Mouse (Mus musculus) embryo, embryonic 10 days (tissue): ENCODE measurements at regions not wholly inside any gene's neighbourhood (a gene's known extent, or its start where the extent isn't known, plus 50 kb on each side); places are given as distances from the start of the nearest gene placed in this dataset.
A peak's percentile ranks its signal among the peaks of the same experiment; 100 is the strongest.

Experiments used
- DNase-seq: peaks from one replicate; pipeline ENCODE4 v3.0.0-alpha.2; 2015; ENCODE audit warnings: low spot score

DNA sequence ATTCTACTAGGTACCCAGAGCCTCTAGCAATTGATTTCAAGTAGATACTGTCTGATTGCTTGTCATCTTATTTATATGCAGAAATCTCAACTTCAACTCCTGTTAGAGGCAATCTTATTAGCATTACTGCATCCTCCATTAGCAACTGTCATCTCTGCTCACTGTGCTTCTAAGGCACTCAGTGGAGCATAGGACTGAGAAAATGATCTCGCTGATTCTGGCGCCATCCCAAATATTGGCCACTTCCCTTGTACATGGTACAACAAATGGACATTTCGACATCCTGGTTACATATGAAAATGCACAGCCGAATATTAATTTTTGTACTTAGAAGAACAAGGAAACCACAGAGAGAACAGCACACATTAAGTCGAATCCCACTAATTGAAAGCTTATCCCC, 329.7 kb upstream of the G2e3 start:
- no peak for DNase-seq

DNA sequence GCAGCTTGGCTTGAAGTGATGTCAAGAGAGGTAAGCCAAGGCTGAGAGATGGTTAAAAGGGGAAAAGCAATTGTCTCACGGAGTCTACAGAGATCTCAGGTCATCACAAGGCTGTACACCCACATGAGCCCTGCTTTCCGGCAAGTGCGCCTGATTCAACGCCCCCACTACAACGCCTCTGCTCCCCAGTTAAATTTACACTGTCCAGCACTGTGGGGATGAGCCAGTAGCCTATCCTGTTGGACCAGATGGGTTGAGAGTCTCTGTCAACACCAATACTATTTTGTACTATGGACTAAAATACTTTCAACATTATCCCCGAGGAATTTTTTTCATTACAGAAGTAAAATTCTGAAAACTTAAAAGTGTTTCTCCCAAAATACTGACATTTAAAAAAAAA, 331.8 kb upstream of the G2e3 start:
- no peak for DNase-seq

DNA sequence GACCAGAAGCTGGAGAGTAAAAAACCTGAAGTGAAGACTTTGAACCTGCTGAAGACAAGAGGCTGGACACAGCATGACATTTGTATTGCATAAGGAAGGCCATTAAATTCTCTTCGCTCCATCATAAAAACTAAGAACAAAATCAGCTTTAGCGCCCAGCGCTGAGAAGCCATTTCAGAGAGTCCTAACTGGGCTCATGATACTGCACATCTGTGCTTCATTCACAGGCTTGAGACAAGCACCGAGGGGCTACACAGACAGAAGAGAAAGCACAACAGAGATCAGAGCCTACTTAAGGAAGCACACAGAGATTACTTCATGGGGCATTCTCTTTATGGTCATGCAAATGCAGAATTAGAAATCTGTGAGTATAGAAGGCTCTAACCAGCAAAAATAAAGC, 338.2 kb upstream of the G2e3 start:
- DNase-seq, result no peak

DNA sequence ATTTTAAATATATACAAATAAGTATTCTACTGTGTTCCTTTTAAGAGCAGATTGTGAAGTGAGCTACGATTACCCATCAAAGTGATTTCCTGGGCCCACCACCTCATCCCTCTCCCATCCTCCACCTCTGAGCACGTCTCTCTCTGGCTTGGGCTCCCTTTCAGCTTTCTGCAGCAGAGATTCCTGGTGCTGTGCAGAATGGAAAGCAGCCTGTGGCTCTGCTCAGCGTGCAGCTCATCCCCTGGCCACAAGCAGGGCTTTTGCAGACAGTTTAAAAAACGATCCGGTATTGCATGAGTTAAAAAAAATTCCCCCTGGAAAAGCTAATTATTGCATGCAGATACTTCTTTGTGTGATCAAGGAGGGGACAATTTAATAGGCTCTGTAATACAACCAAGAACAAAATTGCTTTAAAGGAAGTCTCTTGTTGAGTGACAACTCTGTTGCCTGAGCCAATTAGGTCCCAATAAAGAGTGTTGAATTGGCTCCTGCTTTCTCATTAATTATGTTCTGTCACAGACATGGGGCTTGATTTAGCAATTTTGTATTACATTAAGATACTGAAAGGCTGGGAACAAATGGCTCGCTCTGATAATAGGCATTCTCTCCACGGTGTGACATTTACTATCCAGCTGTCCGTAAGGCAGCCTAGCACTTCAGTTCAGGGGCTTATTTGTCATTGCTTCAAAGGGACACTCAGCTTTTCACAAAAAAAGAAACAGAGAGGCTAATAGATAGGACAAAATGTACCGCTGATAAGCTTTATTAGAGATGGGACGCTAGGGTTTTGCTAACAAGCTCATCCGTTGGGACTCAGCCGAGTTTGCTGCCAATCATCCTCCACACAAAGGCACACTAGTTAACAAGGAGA, 345.9 kb upstream of the G2e3 start:
- DNase-seq, result peak; percentile 37

DNA sequence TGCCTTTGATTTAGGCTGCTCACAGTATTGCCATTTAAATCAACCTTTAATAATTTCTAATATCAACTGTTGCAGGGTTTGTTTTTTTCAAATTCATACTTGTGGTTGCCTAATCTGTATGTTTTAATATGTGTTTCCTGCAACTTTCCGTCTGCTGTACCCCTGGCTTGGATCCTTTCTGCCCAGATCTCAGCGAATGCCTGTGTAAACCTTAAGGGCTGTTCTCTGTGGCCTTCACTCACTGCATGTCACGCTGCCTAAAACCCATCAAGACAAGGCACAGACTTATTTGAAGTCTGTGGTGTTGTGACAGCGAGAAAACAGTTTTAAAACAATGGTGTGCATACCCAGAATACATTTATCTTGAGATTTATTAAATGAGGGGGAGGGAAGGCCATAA, 346.8 kb upstream of the G2e3 start:
- no peak for DNase-seq

DNA sequence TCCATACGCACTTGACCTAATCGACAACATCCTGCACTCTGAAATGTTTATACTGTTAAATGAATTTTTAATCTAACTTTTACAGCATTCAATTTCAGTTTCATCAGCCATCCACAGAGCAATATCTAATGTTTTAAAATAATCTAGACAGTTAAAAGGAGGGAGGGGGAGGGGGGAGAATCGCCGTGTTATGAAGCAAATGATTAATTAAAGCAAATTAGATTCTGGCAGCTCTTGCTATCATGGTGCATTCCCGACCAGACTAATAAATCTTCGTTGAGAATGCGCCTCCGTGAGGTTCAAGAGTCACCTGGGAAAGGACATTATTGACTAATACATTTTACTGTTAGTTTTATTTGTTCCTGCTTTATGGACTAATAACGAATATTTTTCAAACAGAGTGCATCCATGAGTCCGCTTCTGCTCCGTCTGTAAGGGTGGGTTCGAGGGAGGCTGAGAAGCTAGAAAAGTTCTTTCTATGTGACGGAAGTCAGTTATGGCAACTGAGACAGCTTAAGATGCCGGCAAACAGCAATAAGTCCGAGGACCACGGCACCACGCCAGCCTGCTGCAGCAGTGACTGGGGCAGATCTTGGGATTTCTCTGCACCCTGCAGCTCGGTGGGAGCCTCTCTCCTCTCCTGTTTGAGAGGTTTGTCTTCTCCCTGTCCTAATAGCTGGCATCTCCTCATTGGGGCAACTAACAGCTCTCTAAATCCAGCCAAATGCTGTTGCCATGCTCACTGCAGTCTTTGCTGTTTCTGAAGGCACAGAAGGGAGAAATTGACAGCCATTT, 347.4 kb upstream of the G2e3 start:
- DNase-seq, result no peak

DNA sequence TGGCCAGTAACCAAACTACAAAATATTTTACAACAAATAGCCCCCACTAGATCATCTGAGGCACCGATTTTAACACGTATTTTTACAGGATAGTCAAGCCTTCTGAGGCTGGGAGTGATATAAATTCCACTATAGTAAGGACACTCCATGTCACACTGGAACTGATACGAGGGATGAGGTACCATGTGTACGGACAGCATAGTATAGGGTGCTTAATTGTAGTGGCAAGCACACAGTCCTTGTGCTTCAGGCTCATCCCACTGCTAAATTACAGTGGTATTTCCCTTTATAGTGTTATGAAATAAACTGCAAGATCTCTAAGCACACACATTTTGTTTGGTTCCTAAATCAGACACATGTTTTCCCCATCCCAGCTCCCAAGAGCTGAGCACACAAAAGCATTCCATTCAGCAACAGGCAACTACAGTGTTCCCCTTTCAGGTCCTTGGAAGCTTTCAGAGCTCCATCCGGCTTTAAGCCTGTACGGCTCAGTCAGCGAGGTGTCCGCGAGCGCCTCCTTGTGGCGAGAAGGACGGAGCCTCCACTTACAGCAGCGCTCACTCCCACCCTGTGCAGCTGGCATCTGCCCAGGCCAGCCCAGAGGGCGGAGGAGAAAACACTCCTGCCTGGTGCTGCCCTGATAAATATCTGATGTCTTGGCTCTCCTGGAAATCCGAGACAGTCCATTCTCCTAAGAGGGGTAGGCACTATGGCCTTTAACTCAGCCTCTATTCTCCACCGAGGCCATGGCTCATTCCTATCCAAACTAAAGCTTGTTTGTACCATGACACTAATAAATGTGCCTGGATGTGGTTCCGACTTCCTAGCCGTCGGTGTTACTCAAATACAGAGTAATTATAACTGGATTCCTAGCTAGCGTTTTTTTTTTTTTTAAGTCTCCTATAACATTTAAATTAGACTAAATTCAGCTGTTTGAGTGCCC, 348.3 kb upstream of the G2e3 start:
- DNase-seq, result peak; percentile 92

DNA sequence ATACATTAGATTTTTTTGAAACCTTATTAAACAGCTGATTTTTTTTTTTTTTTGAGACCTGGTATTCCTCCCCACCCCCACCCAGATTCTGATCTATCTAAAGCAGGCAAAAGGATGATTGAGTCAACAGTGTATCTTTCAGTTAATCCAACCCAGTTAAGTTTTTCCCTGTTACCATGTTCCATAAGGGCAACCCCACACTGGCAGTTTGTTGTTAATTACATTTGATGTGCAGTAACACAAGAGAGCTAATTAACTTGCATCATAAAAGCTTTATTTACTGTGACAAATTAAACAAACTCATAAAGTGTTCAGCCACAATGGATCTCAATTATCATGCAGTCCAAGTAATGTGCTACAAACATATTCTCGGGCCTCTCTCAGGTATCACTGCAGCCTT, 346.8 kb upstream of the Prkd1 start:
- no peak for DNase-seq

DNA sequence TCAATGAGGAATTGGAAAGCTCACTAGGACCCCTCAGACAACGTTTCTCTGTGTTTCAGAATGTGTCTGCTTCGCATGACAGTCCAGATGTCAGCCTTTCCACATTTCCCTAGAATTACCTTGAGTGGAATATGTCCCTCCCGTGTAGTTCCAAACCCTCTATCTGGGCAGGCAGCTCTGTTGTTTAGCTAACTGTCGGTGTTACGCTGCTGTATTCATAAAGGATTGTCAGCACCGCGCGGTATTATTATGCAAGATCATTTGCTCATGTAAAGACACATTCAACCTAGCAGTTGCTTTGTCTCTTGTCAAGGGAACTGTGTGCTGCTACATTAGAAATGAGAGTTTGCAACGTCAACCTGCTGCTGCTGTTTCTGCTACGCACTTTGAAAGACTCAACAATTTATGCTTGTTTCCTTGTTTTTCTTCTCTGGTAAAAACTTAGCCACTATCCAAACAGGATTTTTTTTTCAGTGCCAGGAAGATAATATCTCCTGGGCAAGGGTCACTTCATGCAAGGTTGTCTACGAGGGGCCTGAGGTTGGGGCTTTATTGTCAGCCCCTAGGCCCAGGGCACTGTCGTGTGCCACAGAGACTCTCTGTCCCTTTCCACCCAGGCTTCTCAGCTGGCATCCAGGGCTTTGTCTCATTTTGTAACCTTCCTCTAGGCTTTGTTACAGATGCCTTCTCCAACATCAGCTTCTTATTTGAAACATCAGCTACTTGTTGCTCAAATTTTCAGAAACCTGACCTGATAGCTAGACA, 340.8 kb upstream of the Prkd1 start:
- DNase-seq, result no peak

DNA sequence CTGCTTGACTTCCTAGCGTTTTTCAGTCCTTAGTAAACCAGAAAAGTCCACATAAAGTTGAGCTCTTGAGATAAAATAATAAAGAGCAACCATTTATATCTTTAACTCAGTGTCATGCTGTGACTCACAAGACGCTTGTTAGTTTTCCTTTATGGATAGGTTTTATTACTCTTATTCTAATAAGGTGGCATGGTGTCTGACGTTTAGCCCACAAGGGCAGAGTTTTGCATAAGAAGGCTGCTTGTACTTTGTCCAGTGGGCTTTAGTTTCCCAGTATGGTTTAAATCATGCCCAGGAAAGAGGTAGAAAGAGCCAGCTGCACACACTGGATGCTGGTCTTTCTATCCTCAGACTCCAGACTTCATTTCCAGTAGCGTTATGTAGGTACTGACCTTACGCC, 332.4 kb upstream of the Prkd1 start:
- no peak for DNase-seq

DNA sequence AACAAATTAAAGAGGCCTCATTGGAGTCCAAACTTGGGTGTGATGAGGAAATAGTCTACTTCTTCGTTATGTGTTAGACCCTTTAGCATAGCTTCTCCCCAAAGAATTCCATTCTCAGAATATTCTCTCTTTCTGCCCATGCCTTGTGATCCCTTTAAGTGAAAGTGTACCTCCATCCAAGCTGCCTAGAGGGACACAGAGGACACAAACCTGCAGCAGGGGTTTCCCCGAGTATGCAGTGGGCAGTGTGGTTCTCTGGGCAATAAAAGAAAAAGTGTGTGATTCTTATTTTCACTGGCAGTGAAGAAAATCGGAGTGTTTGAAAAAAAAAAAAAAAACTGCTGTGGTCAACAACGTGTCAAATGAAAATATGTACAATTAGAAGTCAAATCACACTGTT, 331.9 kb upstream of the Prkd1 start:
- no peak for DNase-seq

DNA sequence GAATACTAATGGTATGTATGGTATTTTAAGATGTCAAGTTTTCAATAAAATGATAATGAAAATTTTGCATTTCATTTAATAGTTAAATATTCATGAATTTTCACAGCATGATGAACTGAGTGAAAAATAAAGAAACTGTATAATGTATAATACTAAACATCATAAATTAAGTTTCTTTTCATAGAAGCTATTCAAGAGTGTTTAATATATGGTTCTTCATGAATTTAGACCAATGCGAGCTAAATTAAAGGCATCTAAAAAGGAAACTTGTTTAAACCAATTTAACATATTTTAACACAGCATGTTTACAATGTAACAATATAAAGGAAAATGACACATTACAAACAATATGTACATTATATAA, 321.8 kb upstream of the Prkd1 start:
- DNase-seq, result no peak

DNA sequence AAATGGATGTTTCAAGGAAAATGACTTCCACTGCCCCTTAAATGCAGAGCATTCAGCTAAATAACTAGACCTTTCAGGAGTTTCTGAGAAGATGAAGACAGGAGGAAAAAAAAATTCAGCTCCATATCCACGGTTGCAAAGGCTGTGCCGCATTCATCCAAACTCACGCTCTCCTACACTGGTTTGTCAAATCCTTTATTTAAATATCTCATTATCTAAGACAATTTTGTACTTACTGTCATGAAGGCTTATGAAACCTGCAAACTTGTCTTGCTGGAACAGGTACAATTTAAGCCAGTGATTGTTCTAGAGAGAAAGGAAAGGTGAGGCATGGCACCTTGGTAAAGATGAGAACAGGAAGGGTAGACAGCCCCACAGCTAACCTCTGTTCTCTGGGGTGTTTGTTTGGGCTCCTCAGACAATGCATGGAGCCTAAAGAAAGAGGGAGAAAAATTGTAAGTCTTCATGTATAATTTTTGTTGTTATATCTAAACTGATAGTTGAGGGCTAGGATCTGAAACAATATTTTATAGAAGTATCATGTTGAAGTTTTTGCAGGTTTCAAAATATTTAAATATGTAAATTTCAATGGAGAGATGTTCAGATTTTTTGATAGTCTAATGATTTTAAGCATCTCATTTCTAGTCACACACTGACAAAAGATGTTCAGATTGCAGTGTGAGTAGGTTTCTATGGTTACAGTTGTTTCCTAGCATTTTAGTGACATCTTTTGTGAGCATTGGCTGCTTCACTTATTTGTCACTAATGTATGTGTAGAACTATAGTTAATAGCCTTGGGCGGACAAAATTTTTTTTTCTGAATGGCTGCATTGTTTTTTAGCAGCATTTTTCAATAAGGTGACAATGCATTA, 321.2 kb upstream of the Prkd1 start:
- DNase-seq, result no peak

DNA sequence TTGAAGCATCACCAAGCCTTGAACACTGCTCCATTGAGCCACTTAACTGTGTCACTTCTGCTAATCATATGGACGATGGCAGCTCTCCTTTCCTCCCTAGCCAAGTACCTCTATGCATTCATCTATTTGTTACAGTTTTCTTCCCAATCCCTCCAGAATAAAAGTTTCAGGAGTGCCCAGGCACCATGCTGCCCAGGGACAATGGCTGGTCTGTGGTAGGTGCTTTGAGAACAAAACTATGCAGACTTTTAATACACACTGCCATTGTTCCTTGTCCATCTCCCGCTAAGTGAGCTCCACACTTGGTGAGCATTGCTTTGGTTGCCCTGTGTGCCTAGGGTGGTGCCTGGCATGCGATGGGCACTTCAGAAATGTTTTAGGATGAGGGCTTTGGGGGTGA, 320.5 kb upstream of the Prkd1 start:
- DNase-seq, result no peak

DNA sequence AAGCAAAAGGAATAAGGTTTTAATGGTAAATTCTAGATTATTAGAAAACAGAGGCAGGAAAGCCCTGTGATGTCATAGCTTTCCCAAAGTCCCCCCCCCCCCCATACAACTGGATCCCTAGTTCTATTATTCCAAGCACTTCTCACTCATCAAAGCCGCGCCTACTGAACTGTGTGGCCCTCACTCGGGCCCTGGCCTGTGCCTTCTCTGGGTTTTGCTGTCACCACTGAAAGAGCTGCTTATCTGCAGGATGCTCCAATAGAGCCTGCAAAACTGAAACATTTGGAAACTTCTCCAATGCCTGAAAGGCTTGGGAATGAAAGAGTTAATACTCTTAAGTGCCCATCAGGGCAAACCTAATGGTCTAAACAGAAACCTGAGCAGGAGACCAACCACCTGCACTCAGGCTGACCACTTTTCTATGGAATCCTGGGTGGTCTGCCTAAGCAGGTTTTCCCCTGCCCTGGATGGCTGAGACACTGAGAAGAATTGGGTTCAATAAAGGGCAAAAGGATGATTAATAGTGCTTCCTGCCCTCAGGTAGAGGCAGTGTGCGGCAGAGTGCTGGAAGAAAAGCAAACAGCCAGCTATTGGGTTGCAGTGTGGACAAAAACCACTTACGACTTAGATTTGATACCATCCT, 318.4 kb upstream of the Prkd1 start:
- peak; percentile 60 for DNase-seq

DNA sequence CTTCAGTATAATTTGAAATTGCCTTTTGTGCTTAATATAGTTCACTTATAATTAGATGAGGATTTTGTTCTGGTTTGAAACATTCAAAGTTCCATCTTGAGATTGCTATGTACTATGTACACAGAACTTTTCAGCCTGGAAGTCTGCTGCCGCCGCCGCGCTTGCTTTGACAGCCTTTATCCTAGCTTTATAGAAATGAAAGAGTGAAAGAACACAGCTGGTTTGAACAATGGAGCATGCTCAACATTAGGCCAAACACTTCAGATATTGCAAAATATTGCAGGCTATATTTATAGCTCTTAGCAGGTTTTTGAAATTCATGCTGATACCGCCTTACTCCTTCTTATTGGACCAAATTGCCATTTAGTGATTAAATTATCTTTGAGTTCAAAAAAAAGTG, 305.1 kb upstream of the Prkd1 start:
- no peak for DNase-seq

DNA sequence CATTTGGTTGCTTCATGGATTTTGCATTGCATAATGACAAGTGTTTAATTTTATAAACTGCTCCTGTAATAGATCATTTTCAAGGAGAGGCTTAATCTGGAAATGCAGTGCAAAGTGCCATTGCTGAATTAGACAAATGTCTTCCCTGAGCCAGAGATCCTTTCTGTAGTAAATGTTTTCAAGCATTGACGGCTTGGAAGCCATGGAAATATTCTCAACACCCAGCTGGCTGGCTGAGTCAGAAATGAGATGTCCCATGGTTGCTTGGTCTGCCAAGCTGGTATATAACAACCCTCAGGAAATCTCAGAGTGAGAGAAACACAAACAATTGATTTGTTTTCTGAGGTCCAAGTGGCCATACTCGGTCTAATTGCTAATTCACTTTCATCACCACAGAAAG, 298.1 kb upstream of the Prkd1 start:
- no peak for DNase-seq

DNA sequence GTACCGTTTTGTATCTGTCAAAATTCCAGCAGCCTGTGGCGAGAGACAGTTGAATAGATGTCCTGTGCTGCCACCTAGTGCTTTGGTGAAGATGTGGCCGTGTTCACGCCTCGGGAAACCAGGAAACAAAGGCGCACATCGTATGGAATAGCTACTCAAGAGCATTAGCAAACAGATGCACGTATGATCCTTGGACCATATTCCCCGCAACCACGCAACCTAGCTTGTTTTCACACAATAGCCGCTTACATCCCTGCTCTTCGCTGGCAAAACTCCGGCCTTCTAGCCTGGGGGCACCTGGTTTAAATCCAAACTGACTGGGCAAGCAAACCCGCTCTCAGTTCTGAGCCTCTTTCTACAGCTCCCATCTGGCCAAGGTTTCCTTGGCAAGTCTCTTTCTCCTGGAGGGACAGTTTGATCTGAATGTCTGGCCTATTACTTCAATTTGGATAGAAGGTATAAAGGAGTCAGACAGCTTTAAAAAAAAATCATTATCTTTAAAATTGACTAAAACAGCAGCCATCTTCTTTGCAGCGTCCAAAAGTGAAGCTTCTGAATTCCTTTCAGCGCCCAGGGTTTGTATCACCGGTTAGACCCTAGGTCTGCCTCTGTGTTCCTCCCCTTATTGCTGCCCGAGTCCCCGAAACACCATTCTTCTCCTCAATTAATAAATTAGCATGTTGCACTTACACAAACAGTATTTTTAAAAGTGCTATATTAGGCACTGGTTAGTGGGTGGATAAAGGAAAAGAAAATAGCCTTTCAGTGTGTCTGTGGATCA, 295.0 kb upstream of the Prkd1 start:
- peak; percentile 92 for DNase-seq

DNA sequence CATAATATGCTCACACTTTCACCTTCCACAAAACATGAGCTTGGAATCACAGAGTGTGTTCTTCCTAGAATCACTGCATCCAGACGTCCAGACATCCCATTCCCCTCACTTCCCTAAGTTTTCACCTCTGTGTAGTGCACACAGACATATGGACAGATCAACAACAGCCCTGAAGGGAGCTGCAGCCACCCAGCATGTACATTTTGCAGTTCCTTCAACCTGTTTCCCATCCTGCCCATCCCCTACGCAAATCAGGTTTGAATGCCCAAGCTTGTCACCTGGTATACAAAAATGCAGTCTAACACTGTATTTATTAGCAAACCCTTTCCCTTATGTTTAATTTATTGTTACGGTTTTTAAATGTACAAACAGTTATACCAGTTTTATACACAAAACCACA, 294.4 kb upstream of the Prkd1 start:
- no peak for DNase-seq
